Mouse (Mus musculus) thymus, adult 2 months (tissue): ENCODE results near the gene Slc36a3.

Experiments used
- CTCF ChIP-seq: fragments of 200-500 bp; IDR thresholded peaks from 2 replicates; pipeline ENCODE4 v1.5.1; 2012; ENCODE audit warnings: mild to moderate bottlenecking, control low read depth, low read length, moderate library complexity, borderline replicate concordance; ENCODE audit not compliant: control insufficient read depth, poor library complexity, insufficient read depth; ENCODE audit errors: extremely low read depth
- POLR2A ChIP-seq: fragments of 200-500 bp; IDR thresholded peaks from 2 replicates; pipeline ENCODE4 v1.6.1; 2012; ENCODE audit warnings: mild to moderate bottlenecking, low read length, control low read depth, moderate library complexity; ENCODE audit not compliant: control insufficient read depth, poor library complexity, insufficient read depth; ENCODE audit errors: extremely low read depth

DNA sequence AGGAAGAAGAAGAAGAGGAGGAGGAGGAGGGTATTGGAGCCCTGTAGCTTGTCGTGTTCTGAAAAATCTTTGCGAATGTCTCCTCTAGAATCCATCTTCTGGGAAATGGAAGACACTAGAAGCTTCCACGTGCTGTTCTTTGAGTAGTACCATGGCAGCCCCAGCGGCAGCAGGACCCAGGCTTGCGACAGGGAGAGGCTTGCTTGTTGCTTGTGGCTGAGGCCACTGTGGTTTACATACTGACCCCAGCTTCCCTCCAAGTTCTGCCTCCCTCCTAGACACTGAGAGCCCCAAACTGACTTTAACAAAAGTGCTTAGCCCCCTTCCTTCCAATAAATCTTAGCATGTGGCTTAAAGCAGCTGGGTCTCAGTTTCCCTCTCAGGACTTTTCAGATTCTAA lies 32.7 kb upstream of the Slc36a3 start:
- TF ChIP-seq CTCF (no peak), POLR2A (no peak)
